Mouse (Mus musculus): ENCODE data around the gene Sergef.

The Sergef gene

DNA sequence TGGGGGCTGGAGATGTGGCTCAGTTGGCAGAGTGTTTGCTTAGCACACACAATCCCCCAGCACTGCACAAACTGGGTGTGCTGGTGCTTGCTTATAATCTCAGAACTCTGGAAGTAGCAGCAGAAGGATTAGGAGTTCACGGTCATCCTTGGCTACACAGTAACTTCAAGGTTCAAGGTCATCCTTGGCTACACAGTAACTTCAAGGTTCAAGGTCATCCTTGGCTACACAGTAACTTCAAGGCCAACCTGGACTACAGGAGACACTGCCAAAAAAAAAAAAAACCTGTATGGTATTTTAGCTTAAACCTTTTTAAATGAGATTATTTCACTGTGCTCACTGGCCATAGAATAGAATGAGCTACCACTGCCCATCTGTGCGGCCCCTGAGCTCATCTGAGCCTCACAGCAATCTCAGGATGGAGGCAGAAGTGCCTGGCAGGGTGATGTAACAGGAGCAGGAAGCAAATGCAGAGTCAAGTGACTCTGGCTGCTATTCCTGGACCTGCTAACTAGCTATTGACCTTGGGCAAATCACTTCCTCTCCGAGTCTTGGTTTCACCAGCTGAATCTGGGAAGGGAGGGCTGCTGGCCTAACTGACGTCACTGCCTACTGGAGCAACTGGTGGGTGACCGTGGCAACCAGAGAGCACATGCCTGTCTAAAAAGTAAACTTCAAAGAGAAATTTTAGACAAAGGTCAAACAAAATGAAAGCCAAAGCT is 24.2 kb downstream of the Sergef start:
- DNase-seq, result no peak

DNA sequence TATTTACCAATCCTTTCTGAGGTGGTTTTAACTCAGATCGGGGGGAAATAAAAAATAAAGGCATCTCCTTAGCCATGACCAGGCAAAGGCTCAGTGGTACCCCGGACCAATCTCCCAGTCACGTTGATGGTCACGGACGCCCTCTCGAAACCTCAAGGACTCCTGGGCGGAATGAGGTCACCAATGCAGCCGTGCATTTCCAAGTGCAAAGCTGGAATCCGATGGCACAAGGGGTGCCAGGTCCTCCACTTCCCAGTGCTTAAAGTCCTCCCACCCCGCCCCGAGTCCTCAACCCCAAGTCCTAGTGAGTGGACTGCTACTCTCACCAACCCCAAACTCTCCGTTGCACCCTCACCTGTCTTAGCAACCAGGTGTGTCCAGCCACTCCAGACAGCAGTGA is 25.3 kb downstream of the Sergef start:
- no peak for DNase-seq

DNA sequence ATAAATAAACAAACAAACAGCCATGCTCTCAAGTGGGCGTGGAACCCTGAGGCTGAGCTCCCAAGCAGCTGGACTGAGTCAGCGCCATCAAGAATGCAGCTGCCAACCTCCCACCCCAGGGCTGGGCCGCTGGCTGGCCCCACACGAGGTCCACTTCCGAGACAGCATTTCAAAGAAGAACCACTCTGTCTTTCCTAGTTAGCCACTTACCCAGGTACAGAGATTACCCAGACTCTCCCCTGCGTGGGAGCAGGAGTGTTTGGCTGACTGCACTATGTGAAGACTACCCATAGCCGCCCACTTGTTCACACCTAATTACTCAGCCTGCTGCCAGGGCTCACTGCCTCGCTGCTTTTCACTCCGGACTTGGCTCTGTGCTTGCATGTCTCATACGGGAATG is 26.5 kb downstream of the Sergef start:
- DNase-seq, result no peak

DNA sequence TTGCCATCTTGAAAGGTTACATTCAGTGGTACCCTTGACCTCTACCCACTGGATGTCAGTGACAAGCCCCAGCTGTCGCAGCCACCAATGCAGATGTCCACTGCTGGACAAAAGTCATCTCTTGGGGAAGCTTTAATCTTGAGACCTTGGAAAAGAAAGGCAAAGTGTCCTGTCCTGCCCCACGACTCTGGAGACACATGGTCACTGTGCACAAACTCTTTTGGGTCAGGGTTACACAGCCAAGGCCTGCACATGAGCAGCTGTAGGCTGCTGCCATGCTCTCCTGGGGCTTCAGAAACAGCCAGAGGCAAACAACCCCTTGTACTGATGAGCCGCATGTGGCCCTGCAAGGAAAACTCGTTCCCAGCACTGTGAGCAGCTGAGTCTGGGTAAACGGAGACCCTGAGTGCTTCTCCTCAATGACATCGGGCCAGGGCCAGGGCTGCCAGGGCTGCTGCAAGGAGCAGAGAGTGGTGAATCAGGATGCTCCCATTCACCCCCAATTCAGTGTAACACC is 27.1 kb downstream of the Sergef start:
- no peak for DNase-seq

DNA sequence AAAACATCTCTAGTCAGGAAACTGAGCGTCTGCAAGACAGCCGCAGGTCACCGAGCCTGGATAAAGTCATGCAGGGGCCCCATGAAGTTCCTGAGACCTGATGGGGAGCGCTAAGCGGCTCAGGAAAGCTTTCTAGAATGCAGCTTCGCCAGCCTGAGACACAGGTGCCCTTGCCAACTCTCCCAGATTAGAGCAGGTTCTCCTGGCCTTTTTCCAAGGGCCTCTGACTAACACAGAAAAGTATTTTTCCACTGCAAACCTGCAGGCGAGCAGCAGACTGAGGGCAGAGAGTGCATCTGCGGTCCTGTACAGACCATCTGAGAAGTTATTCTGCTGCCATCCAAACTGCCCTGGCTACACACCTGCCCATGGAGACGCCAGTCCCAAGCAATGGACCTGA is 27.6 kb downstream of the Sergef start:
- DNase-seq, result no peak

DNA sequence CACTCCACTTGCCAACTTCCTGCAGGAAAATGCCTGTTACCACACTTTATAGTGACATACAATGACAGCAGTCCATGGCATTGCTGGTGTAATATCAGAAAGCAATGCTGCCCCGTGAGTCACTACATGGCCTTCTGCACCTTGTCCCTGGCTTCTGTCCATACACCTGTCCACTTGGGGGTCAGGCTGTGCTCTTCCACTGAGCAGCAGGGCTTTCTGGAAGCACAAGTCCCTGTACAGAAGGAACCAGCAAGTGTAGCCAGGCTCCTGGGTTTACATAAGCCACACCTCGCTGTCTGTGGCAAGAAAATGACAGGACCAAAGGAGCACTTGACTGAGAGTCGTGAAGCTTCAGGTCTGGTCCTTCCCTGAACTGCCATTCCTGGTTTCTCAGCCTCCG is 30.3 kb downstream of the Sergef start:
- DNase-seq, result no peak

DNA sequence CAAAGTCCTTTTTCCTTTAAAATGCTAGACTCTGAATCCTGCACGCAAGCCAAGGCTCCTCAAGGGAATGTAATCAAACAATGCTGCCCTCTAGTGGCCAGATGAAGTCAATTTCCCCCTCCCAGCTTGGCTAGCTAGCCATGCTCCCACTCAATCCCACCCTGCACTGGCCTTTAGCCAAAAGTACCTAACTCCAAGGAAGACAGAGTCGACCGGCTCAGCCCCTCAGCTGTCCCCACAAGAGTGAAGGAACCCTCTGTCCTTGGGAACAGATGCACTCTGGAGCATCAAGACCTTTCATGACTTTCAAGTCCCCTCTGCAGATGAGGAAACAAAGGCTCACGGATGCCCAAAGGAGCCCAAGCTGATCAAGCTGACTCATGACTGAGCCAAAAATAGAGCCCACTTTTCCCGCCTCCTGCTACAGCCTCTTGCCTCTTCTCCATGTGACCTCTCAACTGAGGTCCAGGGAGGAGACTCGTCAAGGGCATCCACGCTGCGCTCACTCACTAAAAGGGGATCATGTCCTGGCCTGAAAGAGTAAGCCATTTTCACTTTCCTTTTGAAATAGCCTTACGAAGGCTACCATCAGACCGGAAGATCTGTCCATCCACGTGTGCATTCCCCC is 32.1 kb downstream of the Sergef start:
- DNase-seq, result peak; percentile 49 to 52

DNA sequence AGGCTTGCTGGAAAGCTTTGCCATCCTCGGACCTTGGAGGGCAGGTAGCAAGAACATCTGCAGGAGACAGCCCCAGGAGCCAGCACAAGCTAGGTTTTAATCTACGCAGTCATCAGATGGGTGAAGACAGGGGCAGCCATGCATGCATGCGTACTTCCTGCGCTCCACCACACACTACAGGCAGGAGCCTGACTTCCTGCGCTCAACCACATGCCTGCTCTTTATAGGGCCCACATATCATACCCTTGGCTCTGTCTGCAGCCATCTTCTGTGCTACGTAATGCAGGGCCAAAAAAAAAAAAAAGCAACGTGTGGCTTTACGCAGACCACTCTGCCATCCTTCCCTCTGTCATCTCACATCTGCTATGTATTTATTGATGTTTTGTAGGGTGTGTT is 32.6 kb downstream of the Sergef start:
- peak; percentile 44 to 68 for DNase-seq

DNA sequence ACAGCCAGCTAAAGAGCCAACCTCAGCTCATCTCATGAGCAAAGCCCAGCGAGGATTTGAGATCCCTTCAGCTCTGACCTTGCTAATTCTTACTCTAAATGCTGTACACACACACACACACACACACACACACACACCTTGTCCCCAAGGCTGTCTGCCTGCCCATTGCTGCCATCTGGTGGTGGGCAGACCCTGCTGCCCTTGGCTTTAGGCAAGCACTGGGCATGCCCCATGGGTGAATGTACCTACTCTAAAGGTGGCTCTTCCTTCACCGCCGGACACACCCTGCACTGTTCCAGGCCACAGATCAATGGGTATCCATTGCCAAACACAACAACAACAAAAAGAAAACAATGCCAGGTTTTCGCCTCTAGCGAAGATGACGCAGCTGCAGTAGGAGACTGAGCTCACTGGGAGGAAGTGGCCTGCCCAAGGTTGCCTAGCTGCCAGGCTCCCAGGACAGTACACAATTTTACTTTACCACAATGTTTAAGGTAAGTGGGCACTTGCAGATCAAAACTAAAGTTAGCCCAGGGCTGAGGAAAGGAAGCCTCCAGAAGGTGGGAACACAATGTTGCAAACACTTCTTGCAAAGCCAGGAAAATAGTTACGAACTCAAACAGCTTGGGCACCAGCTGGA is 33.1 kb downstream of the Sergef start:
- DNase-seq, result peak; percentile 78 to 79

DNA sequence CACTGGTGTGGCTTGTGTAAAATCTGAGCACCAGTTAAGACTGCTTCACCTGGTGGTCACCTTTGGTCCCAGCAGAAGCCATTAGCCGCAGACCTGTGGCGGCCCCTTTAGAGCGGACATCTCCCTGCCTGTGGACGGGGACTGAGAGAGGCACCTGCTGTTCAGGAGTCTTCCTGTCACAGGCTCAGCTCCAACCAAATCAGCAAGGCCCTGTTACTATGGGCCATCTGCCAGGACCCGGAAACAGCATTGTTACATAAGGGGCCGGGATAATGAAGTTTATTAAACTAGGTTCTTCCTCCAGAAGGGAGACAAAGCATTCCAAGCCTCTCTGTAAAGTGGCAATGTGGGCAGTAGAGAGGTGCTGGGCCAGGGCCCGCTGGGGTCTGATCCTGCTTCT is 36.6 kb downstream of the Sergef start:
- DNase-seq, result no peak

DNA sequence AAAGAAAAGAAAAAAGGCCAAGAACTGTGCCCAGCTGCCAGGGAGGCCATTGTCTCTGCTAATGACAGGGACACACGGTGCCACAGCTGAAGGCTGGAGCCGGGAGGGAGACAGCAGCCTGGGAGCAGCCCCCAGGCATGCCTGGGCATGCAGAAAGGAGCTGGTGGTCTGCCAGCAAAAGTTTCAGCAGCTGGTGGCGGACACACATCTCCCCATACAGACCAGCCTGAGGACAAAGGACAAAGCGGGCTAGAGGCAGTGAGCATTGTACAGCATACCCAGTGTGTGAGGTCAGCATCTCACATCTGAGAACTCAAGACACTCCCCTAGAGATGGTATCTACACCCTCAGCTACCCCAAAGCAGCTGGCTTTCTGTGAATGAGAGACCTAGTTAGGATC is 37.5 kb downstream of the Sergef start:
- no peak for DNase-seq

DNA sequence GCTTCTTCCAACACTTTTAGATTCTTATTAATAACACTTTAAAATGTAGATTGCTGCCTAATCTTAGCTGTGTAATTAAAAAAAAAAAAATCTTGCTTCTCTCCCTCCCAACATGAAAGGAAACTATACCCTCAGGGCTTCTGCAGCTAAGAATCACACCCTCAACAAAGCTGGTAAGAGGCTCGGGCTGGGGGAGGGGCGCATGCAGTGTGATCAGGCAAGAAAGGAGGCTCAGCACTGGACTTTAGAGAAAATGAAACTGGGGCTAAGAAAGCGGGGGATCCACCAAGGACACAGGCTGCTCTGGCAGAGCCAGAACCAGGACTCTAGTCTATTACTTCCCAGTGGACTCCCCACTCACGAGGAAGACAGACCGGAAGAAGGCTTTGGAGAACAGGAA is 38.5 kb downstream of the Sergef start:
- peak; percentile 23 to 37 for DNase-seq

DNA sequence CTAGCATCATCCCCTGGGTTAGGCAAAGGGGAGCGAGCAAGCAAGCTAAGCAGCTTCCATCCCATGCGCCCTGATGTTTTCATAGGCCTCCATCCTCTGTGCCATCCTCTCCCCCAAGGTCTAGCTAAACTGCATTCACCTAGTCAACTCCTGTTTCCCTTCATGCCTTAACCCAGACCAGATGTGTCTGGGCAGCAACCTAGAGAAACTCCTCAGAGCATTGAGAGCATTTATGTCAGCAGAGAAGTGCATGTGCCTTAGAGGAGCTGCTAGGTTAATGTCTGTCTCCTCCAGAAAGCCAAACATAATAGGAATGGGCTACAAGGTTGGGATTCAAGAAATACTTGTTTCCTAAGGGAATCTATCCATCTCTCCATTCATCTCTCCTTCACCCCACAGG is 42.6 kb downstream of the Sergef start:
- no peak for DNase-seq

DNA sequence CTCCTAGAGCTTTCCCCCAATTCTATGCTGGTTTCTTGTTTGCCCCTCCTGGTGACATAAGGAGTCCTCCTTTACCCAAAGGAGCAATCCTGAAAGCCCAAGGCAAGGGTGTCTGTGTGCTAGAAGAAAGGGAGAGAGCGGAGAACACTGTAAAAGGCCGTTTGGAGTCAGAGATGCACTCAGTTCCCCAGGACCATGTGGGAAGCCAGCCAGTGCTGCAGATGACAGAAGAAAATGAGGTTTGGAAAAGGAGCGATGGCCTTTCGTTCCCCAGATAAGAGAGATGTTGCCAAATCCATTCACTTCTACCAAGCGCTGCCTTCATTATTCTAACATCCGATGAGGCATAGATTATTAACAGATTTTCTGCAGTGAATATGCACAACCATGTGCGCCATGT is 48.1 kb downstream of the Sergef start:
- no peak for DNase-seq

DNA sequence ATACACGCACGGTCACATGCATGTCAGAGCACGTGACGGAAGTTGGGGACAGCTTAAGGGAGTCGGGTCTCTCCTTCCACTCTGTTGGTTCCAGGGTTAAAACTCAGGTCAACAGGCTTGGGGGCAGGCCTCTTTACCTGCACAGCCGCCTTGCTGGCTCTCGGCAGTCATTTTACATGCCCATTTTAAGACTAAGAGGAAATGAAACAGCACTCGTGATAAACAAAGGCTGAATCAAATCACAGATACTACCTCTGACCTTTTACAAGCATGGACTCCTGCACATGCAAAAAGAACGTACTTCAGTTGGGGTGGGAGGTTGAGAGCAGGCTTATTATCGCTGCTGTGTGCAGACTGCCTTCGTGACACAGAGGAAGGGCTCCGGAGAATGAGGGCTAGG is 50.4 kb downstream of the Sergef start:
- no peak for DNase-seq

DNA sequence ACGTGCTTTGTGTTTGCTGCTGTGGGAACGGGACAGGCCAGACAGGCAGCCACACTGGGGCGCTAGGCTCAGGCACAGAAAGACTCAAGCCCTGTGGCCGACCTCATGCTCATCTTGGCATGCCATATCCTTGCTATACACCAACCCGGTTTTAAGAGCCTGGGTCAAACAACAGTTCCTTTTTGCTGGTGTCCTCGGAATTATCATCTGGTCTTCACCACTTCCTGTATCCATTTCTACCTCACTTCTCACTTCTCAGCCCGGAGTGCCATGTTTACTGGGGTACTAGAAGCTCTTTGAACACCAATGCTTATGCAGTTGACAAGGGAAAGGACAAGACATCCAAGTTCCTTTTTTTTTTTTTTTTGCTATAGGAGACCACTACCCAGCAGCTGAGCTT is 51.6 kb downstream of the Sergef start:
- DNase-seq, result peak in 1 of 2 experiments; percentile 20

DNA sequence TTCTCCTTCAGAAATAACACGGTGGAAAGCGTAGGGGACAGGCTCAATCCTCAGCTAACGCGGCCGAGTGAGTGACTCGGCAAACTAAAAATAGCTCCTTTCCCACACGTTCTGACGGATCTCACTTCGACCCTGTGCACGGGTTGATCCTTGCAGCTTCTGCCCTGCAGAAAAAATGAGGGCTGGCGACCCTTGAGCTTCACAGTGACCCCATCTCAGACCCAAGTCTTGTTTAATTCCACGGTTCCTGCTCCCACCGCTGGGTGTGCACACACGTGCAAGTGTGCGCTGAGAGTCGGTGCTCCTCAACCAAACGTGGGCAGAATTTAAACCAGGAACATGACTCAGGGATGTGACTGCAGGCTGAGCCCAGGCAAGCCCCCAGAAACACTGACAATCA is 52.1 kb downstream of the Sergef start:
- DNase-seq, result peak; percentile 16 to 25

DNA sequence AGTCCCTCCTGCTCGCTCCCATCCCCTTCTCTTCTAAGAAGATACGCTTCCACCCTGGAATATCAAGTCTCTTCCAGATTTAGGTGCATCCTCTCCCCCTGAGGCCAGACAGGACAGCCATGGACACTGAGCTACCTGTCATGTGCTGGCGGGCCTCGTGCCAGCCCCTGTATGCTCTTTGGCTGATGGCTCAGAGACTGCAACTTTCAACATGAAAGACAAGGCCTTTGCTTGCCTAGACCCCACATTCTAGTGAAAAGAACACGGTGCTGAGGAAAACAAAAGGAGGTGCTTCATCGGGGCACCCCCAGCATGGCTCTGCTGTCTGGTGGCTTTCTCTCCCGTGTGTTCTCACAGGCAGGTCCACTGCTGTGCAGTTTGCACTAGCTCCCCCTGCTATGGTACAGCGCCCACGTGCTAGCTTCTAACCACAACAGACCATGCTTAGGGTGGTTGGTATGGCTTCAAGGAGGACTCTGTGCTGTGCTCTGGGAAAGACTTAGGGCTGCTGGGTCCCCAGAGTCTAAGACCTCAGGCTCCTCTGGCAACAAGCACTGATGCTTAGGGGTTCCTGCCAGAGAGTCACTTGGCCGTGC is 52.9 kb downstream of the Sergef start:
- peak; percentile 37 to 55 for DNase-seq

DNA sequence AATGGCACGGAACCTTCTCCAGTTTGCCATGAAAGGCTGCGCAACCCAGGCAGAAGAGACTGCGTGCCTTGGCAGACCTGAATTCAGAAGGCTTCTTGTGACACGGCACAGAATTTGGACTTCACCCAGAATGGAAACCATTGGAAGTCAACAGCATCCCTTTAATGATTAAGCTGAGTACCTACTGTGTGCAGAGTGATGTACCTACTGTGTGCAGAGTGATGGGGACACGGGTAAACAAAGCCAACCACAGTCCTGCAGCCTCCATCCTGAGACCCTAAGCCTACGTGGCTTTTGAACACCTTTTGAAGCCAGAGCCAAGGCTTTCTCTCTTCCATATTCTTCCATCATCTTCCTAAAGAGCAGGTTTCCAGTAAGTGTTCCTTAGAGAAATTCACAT is 56.9 kb downstream of the Sergef start:
- DNase-seq, result no peak

DNA sequence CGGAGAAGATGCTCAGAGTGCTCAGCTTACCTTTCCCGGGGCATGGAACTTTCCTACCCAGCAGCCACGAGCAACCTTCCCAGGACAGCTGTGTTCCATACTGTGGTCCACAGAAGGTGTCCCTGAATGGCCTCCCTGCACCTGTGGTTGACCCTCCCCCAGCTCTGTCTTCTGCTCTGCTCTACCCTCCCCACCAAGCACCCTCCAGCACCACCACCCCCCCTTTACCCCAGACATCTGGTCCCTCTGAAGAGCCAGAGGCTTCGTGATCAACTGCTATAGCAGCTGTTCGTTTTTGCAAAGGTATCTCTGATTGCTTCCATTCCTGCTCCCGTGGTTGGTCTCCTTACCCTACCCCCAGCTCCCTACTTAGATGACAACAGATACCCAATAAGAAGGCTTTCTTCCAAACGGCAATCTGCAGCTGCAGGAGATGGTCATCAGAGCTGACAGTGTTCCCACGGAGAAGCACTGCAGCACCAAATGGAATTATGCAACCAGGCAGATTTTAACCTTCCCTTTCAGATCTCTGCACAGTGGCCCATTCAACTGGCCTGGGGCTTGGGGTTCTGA is 58.2 kb downstream of the Sergef start:
- DNase-seq, result peak; percentile 41 to 72

DNA sequence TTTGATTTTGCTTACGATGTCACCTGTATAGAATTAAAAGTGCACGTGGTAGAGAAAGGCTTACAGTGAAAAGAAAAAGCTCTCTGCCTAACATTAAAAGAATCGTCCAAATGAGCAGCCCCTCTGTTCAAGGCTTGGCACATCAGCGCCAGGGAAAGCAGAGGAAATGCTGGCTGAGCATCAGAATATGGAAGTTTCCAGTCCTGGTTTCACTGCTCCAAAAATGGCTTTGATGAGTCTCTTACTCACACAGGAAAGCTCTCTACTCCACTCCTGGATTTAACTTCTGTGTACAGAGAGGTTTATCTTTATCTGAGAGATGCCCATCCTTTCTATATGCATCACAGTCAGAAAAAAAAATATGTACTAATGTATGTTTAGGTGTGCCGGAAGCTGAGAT is 61.5 kb downstream of the Sergef start:
- DNase-seq, result no peak

DNA sequence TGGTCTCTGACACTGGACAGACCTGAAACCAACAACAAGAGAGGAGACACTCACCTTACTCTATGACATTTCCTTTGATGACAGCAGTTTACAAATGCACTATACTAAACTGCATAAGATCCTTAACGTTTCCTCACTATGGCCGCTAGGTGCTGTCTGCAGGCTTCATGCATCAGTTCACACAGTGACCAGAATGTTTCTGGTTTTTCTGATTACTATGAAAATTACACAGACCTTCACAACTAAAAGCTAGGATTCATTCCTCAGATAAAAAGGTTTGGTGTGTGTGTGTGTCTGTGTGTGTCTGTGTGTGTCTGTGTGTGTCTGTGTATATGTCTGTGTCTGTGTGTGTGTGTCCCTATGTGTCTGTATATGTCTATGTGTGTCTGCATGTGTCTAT is 63.7 kb downstream of the Sergef start:
- no peak for DNase-seq

All from thymus, postnatal 36 days (tissue).